Mouse (Mus musculus) adrenal gland, adult 2 months (tissue): ENCODE results near the gene Cldnd1. TPM values are rescaled to one million over a fixed set of nuclear protein-coding genes. Genes with fewer than 3 reads are reported as not detected.

Experiments
- DNase-seq: peaks from one replicate; pipeline ENCODE4 v3.0.0; 2021
- microRNA-seq, 2 experiments: library from miRNA; unstranded; fragments of <30 nt; microRNA quantifications; one replicate each; pipeline ENCODE4 v1.2.0; 2021
- polyA plus RNA-seq: library from polyadenylated mRNA; depleted of rRNA; stranded (reverse); fragments of >200 nt; gene quantifications from 2 replicates; pipeline ENCODE4 v1.2.3, GENCODE M21; 2012; rRNA removed
- total RNA-seq, 2 experiments: library from RNA; stranded (reverse); gene quantifications; 2 replicates each; pipeline ENCODE4 v1.2.3; 2021

The Cldnd1 gene
- total and polyA plus RNA-seq, 3 experiments = 58.9 to 61.1 (median 59.9) TPM

DNA sequence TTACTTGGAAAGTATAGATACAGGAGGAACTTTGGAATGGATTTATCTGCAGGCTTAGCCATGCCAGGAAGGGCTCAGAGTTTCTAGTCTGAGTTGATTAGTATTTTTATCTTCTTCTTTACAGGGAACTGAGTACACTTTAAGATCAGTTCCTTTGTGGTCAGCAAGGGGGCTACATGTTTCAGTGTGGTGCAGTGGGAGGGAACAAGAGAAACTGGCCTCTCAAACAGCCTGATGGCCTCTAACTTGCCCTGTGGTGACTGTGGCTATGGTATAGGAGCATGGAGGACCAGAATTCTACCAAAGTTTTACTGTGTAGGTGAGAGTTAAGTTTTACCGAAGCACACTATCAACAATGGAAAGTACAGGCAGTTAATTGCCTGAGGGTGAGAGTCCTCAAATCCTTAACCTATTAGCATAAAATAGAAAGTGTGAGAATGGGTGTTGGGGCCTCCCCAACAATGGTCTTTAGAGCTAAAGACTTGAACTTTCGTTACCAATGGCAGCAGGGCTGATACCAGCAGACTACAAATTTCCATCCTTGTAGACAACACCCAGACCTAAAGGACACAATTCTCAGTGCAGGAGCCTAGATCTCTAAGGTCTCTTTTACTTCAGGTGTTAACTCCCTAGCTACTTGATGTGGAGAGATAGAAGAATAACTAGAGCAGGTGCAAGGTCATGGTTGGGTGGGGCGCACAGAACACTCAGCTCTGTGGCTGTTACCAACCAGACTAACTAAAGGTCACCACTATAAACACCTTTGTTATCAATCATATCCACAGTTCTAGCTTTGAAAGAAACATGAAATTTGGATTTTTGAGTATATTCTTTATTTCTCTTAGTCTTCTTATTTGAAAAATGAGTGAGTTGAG is 18.9 kb upstream of the Cldnd1 start:
- no peak for DNase-seq

DNA sequence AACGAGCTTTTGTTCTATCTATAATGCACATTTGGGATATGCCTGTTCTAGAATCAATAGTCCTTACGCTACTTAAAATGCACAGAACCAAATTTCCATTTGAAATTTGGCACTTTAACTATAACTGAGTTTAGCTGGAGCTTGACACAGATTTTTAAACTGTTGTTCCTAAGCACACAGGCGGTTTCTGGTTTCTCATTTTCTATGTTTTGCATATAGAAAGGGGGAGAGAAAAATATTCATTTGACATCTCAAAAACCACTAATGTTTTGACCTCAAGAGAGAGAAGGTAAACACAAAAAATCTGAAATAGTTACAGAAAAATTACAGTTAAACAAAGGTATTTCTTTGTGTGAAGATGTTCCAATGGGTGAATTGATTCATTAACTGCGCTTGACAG is 18.2 kb upstream of the Cldnd1 start:
- no peak for DNase-seq

DNA sequence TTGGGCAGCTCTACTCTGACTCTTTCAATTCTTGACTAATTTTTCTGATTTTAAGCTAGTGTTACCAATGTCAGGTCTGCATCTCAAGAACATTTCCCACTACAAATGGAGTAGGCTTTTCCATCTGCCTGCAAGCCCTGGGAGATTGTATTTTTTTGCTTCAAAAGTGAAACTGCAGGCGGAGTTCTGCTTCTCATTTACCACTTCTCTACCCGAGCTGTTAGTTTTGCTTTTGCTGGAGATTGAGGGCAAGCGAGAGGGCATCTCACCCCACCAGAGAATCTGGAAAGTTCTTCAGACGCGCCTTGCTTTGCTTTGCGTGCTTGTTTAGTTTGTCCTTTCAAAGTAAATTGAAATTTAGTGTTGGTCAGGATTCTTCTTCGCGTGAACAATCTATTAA is 15.5 kb upstream of the Cldnd1 start:
- no peak for DNase-seq

DNA sequence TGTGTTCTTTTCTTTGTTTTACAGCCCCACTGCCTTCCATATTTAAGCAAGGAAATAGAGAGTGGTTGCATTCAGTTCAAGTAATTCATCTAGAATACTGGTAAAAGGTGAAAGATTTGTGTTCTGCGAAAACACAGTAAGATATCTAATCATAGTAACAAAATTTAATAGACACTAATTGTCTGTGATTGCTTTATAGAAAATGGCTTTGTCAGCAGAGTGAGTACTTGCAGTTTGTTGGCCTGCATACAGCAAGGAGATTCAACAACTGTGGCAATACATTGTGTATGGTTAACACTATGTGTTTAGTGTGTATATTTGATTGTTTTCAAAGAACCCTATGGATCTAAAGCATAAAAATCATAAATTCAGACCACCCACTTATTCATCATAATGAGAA is 14.6 kb upstream of the Cldnd1 start:
- DNase-seq = no peak

DNA sequence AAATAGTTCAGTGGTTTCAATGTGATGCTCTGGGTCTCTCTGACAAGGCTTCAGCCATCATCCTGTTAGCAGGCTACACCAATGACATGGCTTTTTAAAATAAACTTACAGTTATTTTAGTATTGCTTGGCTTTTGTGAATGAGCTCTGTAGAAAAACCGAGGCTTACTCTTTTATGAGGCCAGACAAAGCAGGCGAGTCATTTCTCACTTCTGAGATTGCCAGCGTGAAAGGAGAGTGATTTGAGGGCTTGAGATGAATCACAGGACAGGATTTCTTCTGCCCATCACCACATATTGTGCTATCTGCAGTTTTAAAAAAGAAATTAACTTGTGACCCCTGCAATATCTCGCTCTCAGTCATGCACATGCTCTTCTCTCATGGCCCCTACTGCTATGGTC is 12.7 kb upstream of the Cldnd1 start:
- DNase-seq = no peak

DNA sequence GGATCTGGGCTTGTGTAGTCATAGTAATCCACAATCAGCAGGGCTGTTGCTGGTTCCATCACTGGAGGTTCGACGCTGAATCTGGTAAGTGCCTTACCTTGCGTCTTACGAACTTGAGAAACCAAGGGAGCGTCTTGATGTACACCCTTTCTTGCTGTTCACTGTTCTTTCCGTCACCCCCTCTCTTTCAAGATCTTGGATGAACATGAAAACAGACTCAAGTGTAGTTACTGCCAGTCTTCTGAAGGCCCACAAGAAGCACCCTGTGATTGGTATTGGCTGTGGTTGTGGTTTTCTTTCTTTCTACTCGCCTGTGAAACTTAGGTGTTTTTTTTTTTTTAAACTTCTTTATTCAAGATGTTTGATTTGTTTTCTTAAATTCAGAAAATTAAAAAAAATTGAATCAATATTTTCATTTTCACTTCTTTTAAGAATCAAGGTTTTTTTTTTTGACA is 9.0 kb upstream of the Cldnd1 start, which contains the start of gene Gpr15:
Gene Gpr15, minus strand, starts transcription at position 405 of the 455 bp plus-strand sequence.
- DNase-seq = no peak

DNA sequence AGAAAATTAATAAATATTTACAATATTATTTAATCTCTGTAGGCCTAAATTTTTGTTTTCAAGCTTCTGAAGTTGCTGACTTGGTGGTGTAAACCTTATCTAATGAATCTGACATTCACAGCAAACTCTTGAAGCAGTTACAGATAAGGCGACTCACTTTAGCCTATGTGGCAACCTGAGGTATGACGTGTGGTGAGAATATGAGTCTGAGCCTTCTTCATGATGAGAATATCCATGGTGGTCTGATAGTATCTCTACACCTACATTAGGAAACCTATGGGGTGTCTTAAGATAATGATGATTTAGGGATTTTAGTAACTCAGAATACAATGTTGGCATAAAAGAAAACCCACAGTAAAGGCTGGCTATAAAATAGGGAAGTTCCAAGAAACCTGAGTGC is 5.4 kb upstream of the Cldnd1 start:
- no peak for DNase-seq

DNA sequence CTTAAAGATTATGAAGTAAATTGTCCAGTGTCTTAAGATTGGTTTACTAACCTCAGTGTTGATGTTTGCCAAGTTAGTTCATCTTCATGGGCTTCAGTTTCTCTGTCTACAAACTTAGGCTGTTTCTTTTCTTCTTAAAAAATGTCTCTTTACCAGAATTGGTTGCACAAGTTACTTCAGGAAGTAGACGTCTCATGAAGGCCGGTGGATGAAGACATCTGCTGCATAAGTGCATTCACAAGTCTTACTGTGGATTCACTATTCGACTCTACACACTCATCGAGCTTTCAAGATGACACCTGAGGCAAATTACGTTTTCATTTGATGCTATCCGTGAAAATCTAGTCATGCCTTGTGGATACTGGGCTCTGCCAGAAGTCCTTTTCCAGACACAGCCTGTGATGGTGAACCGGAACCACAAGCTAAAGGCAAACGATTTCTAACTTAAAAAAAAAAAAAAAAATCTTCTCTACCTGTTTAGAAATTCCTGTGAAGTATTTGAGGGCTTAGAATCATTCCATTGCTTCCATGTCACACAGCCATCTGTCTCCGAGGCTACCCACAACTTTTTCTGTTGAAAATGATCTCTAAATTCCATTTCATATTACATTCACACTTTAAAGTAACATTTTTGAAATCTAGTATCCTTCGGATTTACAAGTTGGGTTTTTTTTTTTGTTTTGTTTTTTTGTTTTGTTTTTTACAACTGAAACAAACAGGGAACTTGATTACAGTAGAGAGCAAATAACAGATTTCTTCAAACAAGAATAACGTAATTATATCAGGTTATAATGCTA is 832 bp upstream of the Cldnd1 start:
- no peak for DNase-seq

DNA sequence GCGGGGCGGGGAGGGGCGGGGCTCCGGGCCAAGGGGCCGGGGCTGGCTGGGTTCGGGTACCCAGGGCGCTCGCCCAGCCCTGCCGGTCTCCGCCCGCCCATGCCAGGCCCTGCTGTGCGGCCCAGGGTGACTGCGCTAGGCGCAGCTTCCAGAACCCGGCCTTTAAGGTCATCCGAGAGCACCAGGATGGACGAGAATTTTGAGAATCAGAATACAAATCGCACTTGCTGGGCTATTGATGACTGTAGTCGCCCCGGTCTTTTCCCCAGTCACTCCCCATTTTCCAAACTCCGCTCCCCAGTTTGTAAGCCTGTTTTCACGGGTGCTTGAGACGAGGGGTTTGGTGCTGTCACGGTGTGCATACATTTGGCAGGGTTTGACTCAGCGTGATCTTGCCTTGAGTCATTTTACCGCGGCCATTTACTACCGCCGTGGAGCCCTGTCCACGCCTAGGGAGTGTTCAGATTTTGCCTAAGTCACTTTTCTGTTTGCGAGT is 514 bp downstream of the Cldnd1 start:
- no peak for DNase-seq

DNA sequence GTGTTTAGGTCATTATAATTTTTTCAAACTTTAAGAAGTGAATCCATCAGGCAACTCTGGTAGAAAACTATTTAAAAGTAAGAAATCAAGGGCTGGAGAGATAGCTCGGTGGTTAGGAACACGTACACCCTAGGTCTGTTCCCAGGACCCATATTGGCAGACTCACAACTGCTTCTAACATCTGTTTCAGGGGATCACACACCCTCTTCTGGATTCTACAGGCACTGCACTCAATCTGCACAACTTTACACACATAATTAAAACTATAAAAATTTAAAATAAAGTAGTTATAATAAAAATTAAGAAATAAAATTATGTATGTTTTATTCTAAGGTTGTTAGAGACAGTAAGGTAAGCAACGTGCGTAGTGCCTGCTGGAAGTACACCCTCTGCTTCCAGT is 10.5 kb downstream of the Cldnd1 start:
- DNase-seq = no peak

DNA sequence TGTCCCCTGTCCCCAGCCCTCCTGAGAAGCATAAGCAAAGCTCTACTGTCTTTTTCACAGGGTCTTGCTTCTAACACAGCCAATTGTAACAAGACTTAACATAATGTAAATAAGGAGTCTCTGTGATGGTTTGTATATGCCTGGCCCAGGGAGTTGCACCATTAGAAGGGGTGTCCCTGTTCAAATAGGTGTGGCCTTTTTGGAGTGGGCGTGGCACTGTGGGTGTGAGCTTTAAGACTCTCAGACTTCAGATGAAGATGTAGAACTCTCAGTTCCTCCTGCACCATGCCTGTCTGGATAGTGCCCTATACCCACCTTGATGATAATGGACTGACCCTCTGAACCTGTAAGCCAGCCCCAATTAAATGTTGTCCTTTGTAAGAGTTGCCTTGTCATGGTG is 11.1 kb downstream of the Cldnd1 start:
- no peak for DNase-seq

DNA sequence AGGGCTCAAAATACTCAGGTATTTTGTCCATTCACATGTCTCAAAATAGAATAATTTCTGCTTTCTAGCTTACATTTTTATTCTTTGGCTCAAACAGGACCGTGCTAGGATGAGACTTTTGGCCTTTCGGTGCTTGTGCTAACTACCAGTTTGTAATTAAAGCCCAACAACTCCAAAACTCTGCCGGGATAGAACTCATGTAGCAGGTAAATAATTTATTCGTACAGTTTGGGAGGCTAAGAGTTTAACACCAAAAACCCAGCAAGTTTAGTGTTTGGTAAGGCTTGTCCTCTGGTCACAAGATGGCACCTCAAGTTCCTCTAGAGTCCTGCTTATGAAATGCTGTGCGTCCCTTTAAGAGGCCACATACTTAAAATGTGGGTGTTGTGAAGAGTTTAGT is 13.0 kb downstream of the Cldnd1 start:
- DNase-seq = no peak

DNA sequence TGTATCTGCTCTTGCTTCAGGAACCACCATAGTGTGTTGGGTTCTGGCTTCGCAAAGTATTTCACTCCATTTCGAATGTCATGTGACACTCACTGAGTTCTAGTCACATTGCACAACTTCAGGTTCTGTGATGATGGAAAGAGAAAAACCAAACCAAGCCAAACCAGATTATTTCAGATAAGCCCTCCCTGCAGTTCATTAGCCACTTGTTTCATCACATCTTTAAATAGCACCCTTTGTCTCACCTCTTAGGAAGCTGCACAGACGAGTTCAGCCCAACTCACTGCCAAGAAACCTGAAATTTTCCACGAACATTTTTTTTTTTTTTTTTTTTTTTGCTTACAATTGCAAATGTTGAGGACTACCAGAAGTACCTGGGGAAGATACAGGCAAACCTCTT is 19.0 kb downstream of the Cldnd1 start:
- no peak for DNase-seq

DNA sequence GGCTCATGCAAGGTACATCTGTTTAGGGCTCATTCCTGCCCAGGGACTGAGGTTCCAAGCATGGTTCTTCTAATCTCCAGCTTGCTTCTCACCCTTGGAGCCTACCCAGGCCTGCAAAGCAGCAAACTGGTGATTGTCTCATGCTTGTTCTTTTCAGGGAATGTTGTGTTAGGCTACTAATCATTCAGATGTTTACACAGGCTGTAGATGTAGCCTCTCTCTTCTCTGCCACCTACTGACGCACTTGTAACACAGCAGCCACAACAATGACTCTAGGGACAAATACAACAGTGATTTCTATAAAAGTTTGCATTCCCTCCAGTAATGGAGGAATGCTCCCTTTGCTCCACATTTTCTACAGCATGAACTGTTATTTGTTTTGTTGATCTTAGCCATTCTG is 23.6 kb downstream of the Cldnd1 start:
- DNase-seq = no peak

DNA sequence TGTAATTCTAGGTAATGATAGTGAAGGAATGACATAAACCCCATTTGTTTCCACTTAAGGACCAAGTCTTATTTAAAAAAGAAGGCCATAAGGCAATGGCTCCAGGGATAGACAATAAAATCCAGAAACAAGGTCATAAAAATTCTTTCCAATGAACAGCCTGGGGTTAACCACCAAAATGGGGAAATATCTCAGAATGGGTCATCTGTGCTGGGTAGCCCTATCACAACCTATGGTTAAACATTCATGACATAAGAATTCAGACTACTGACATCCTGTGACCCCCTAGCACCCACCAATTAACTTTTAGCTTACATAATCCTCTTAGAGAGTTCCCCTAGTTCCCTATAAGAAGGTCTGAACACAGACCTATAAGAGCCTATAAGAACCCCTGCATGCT is 28.5 kb downstream of the Cldnd1 start:
- no peak for DNase-seq

DNA sequence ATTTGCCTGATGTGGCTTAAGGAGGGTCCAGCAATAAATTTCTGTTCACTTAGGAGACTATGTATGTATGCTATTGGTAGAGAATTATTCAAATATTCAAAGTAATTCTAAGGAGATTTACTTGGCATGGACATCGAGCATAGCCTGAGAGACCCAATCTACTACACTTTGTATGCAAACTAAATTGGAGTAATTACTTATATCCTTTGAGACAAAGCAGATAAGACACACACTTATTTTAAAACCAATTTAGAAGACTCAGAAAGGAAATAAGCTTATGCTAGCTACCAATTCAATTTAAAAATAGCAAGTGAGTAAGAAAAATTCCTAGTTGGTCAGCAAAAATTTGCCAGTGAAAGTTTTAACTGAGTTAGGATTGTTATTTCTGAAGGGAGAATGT is 35.4 kb downstream of the Cldnd1 start, which contains the start of gene Olfr172:
Gene Olfr172, minus strand, starts transcription at position 101 of the 400 bp plus-strand sequence.
- no peak for DNase-seq

Small RNA genes within 50 kb of the gene (microRNA-seq; reads per million reads assigned to microRNA genes)
- 0 reads per million in 2 experiments for gene Gm27564

Other genes with a start within 250 kb of the Cldnd1 start
- 10 to 100 TPM; 37.3 to 39.8 TPM for gene St3gal6, start 203.7 kb upstream of the Cldnd1 start, total RNA-seq
- 13.3 and 17.9 TPM in 2 replicates for gene St3gal6, start 203.7 kb upstream of the Cldnd1 start, polyA plus RNA-seq
- not detected for gene Gm813, start 110.9 kb upstream of the Cldnd1 start, total RNA-seq
- gene Gm813, start 110.9 kb upstream of the Cldnd1 start, polyA plus RNA-seq = not detected in 2 replicates
- not detected for gene E330017A01Rik, start 89.2 kb upstream of the Cldnd1 start, total RNA-seq
- gene E330017A01Rik, start 89.2 kb upstream of the Cldnd1 start, polyA plus RNA-seq = not detected in 2 replicates
- 10 to 100 TPM; 12.2 to 17.0 TPM for gene Cpox, start 57.6 kb upstream of the Cldnd1 start, total RNA-seq
- gene Cpox, start 57.6 kb upstream of the Cldnd1 start, polyA plus RNA-seq = 10.1 and 10.5 TPM in 2 replicates
- not detected for gene Gpr15, start 8.8 kb upstream of the Cldnd1 start, total RNA-seq
- not detected in 2 replicates for gene Gpr15, start 8.8 kb upstream of the Cldnd1 start, polyA plus RNA-seq
- gene Olfr172, start 35.3 kb downstream of the Cldnd1 start, total RNA-seq = not detected
- gene Olfr172, start 35.3 kb downstream of the Cldnd1 start, polyA plus RNA-seq = not detected in 2 replicates
- gene Olfr173, start 72.4 kb downstream of the Cldnd1 start, total RNA-seq = not detected
- not detected in 2 replicates for gene Olfr173, start 72.4 kb downstream of the Cldnd1 start, polyA plus RNA-seq
- gene Olfr175-ps1, start 98.9 kb downstream of the Cldnd1 start, total RNA-seq = not detected
- gene Olfr175-ps1, start 98.9 kb downstream of the Cldnd1 start, polyA plus RNA-seq = not detected in 2 replicates
- not detected for gene Olfr177, start 146.9 kb downstream of the Cldnd1 start, total RNA-seq
- not detected in 2 replicates for gene Olfr177, start 146.9 kb downstream of the Cldnd1 start, polyA plus RNA-seq
- gene Olfr178, start 164.2 kb downstream of the Cldnd1 start, total RNA-seq = not detected
- not detected in 2 replicates for gene Olfr178, start 164.2 kb downstream of the Cldnd1 start, polyA plus RNA-seq
- not detected for gene Olfr181, start 200.8 kb downstream of the Cldnd1 start, total RNA-seq
- gene Olfr181, start 200.8 kb downstream of the Cldnd1 start, polyA plus RNA-seq = not detected in 2 replicates
- gene Olfr180, start 201.5 kb downstream of the Cldnd1 start, total RNA-seq = not detected
- gene Olfr180, start 201.5 kb downstream of the Cldnd1 start, polyA plus RNA-seq = not detected in 2 replicates